Mouse (Mus musculus) left cerebral cortex, postnatal 36 days (tissue): Measurements from ENCODE around the gene Cd200r3. TPM values are rescaled to one million over a fixed set of nuclear protein-coding genes. Genes with fewer than 3 reads are reported as not detected.

ENCODE experiments used
- DNase-seq, 2 experiments: peaks; one replicate each; pipeline ENCODE4 v3.0.0; 2021 to 2022; ENCODE audit warnings: low spot score in 2 of 2, mixed read lengths in 1 of 2
- intact Hi-C: fragments of 180-260 bp; cut with DNase I; formaldehyde crosslinking; loops from one replicate; pipeline ENCODE4 v1.15.1; 2025
- total RNA-seq, 2 experiments: library from RNA; stranded (reverse); gene quantifications; 2 replicates each; pipeline ENCODE4 v1.2.3; 2021

Cd200r3 gene
- total RNA-seq, 2 experiments from 2014 or later: not detected

- no peak for DNase-seq
- intact Hi-C loops: no loop called here
Measured at GRCm38 (mm10) chr16:44984925-44985324, 41.4 kb downstream of the Cd200r3 start.

DNA sequence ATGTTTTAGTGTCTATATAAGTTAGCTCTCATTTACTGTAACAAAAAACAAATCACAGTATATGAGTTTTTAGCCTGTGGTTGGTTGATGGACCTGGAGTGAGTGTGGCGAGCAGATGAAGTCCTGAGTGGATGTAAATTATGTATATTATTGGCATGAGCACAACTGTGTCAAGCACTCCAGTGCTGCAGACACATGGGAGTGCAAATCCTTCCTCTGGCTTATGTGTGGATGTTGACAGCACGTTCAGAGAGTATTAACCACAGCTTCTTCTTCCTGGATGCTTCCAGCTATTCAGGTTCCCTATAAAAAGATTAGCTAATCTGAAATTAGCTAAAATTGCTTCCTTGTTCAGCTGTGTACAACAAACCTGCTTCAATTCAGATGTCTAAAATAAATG, 42.6 kb downstream of the Cd200r3 start:
- intact Hi-C loops: no loop called here
- DNase-seq: no peak

GRCm38 (mm10) chr16:44988667-44989357, 45.3 kb downstream of the Cd200r3 start:
- DNase-seq: no peak
- intact Hi-C loops: no loop called here

GRCm38 (mm10) chr16:44993319-44994019, 50.0 kb downstream of the Cd200r3 start:
- DNase-seq: no peak
- intact Hi-C loops: no loop called here

DNA sequence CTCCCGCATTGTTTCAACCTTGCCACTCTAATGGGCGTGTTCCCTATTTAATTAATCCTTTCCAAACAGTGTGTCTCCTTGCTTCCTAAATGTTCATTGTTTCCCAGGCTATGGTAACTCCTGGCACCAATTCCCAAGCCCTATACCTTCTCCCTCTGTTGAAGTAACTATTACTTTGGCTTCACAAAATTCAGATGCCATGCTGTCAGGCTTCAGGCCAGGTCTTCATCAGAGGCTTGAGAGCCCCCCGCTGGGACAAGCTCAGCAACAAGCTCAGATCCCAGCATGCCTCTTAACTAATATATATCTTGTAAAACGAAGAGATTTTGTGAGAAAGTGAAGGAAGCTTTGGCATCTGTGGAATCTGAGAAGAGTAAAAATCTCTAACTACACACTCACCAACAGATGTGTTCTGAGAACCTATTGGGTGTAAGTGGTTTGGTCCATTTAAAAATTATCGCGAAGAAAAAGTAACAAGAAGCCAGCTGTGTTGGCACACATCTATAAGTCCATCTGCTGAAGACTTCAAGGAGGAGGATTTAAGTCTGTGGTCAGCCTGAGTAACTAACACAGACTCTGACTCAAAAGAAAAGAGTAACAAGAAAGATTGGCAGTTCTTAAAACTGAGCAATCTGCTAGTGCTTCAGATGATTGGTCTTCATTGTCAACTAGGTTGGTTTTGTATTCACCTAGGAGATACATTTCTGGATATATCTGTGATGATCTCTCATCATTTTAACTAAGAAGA, 50.9 kb downstream of the Cd200r3 start:
- no peak for DNase-seq

DNA sequence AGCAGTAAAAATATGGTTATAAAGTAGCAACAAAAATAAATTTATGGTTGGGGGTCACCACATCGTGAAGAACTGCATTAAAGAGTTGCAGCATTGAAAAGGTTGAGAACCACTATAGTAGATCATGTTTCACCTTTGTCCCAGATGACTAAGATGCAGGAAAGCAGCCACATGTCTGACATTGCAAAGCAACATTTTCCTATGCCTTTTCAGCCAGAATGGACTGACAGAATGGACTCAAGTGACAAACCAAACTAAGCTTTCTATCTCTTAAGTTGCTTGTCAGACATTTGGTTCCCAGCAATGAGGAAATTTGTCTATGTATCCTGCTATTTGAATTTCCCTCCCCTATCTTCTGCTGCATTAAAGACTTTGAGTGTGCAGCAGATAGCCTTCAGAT, 51.6 kb downstream of the Cd200r3 start:
- no peak for DNase-seq
- intact Hi-C loops: no loop called here

More for the DNA sequence above, 50.9 kb downstream of the Cd200r3 start:
- intact Hi-C loops: no loop called here

DNA sequence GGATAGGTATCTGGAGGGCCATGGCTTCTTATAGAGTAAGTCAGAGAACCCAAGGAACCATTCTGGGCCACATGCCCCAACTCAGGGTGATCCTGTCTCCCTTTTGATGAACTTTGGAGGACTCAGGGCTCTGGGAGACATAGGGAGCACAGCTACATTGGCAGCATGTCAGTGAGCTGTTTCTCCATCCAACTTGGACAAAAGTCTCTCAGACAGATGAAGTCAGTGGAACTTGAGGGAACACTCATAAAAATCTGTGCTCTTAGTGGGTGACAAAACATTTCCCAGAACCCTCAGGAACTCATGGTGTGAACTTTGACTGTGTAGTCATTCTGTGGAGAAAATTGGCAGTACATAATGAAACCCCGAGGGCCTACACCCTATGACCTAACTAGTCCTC, 53.2 kb downstream of the Cd200r3 start:
- intact Hi-C loops: no loop called here
- DNase-seq: no peak

- DNase-seq: no peak
- intact Hi-C loops: no loop called here
Measured at GRCm38 (mm10) chr16:44999537-44999936, 56.1 kb downstream of the Cd200r3 start.

DNA sequence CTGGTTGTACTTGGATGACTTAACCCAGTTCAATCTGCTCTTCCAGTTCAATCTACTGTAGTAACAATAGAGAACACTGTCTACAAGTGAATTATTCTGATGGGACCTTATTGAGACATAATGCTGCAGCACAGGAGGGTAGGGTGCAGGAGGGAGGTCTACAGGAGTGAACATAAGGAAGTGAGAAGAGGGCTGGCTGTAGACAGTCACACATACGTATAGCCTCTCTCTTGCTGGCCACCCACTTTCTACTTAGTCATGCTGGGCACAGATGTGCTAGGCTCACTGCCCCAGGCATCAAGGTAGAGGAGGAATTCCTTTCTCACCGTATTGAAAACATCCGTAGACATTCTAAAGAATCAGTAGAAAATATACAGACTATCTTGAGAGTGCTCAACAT, 61.0 kb downstream of the Cd200r3 start:
- intact Hi-C loops: no loop called here
- no peak for DNase-seq

- intact Hi-C loops: no loop called here
Measured at GRCm38 (mm10) chr16:45005280-45005679, 61.8 kb downstream of the Cd200r3 start.

GRCm38 (mm10) chr16:45006971-45007370, 63.5 kb downstream of the Cd200r3 start:
- DNase-seq: no peak
- intact Hi-C loops: no loop called here

More at GRCm38 (mm10) chr16:45005280-45005679, 61.8 kb downstream of the Cd200r3 start:
- no peak for DNase-seq

DNA sequence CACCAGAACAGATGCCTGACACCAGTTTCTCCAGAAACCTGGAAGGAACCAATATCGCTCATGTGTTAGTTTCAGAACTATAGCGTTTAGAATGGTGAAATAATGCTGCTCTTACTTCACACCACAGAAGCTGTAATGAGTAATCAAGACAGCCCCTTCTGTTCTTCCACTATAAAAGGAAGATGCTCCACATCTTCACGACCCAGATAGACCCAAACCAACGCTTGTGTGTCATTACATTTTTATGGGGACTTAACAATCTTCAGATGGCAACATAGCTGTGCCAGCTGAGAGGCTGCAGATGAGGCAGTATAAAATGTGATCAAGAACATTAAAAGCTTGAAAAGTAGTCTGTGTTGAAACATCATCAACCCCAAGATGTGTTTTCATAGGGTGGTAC, 64.3 kb downstream of the Cd200r3 start:
- DNase-seq: no peak
- intact Hi-C loops: no loop called here

DNA sequence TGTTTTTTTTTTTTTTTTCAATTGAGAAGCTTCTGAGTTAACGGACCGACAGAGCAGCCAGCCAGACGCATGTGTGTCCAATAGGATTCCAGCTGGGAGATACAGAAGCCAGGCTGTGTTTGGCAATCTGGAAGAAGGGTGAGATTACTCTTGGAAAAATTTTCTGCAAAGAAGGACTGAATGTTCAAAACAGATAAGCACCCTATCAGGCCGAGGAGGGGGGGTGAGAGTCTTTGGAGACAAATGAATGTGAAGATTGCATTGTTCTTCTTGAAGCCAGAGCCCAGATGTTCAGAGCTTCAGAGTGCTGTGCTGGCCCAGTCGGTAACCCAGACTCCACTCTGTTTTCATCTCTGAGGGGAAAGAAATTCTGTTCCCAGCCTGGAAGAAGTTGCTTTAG, 66.2 kb downstream of the Cd200r3 start:
- DNase-seq: no peak
- intact Hi-C loops: no loop called here

DNA sequence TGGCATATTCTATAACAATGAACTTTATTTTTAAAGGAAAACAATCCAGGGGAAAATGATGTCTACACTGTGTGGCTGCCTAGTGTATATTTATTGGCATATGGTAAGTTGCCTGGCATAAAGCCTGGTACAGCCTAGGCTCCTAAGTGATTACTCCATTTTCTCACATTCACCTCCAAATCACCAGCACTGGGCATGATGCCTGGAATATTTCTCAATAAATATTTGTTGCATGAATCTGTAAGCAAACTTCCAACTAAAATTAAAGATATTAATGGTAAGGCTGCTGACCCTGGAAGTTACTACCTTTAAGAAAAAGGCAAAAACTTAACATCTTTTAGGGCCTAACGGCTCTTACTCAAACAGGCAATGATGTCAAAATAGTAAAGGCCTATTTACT, 72.1 kb downstream of the Cd200r3 start:
- intact Hi-C loops: no loop called here
- DNase-seq: no peak

DNA sequence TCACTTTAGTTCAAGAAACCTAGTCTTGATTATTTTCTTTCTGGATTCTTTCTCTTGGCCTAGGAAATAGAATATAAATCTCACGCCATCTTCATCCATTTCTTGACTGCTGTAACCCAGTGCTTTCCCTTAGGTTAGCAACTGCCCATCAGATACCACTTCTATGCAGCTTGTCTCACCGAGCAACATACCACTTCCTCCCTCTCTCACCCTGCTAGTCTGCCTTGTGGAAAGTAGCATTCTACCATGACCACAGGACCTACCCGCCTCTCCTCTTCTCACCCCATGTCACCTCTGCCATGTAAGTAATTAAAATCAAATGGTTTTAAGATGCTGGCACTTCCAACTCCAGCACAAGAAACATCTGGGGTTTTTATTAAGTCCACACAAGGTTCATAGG, 73.0 kb downstream of the Cd200r3 start:
- DNase-seq: no peak
- intact Hi-C loops: no loop called here

DNA sequence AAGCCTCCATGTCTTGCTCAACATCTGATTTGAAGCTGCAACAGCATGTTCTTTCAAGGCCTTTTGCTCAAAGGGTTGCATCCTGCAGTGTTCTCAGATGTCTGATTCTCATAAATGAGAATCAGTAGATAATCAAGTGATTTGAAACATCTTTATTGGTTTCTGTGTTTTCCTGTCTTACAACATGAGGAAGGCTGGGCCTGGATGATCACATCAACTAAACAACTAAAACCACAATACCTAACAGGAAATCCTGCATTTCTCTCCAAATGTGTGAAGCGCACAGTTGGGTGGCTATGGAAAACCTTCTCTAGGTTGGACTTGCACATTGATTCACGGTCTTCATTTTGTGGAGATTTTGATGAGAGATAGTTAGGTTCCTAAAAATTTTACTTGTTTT, 75.4 kb downstream of the Cd200r3 start:
- intact Hi-C loops: no loop called here
- no peak for DNase-seq

GRCm38 (mm10) chr16:45020055-45020454, 76.6 kb downstream of the Cd200r3 start:
- no peak for DNase-seq
- intact Hi-C loops: no loop called here

DNA sequence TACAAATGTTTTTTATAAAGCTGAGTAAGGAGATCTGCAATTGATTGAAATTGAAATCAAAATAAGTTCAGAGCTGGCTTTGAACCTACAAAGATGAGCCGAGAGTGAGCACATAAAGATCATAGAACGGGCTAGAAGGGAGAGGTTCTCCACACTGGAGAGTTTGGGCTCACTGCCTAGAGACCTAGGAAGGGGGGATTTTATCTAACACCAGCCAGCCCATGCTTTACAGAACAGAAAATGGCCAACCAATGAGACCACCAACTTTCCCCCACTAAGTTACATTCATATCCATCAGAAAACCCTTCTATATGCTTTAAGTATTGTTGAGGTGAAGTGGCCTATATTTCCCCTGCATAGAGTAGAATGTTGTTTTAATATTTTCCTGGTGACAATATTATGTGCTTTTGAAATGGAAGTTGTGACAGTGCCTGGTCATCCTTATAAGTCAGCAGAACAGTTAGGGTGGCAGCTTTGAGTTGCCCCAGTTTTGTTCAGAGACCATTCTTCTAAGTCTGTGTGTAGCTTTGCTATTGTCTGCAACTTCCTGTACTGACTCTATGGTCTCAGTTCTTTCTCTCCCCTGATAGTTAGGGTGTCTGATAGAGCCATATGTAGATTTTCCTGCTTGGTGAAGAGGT, 77.3 kb downstream of the Cd200r3 start:
- intact Hi-C loops: no loop called here
- DNase-seq: no peak

DNA sequence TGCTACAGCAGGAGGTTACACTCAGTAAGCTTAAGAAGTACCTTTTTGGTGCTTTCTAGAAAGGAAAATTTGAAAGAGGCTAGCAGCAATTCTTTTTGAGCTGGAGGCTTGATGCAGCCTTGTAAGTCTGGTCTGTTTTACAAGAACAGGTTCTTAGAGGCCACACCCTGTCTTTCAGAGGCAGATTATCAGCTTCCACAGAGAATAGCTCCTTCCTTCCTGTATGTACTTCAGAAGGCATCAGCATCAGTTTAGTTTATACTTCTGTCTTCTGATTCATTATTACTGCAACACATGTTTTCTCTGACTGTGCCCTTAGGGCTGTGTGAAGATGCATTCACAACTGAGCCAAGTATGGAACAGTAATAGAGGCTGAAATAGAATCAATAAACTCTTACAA, 78.0 kb downstream of the Cd200r3 start:
- no peak for DNase-seq
- intact Hi-C loops: no loop called here

DNA sequence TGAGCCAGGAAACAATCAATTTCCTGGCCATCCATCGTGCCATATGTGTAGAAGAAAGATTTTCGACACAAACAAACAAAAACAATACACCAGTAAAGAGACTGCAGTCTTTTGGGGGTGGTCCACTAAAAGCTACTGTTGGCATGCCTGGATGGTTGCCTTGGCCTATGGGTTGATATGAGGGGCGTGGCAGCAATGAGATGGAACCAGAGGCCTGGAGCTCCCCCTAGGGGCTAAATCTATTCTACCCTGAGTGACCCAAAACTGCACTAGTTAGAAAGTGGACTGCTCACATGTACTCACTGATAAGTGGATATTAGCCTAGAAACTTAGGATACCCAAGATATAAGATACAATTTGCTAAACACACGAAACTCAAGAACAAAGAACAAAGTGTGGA, 80.4 kb downstream of the Cd200r3 start:
- intact Hi-C loops: no loop called here
- DNase-seq: peak in 1 of 2 experiments; percentile 33
